In genomic region chr11:62820661-62821437, GRCm38 (mm10) we compare ENCODE assay signal across 8 mouse cellular contexts. TPM values are rescaled to one million over a fixed set of nuclear protein-coding genes. Genes with fewer than 3 reads are reported as not detected.
A peak's percentile ranks its signal among the peaks of the same experiment; 100 is the strongest.
DNase-seq lines count a peak whose midpoint lies in the region; ATAC-seq lines count a peak whose summit lies in the region.

No protein-coding gene starts in this region.

- intact Hi-C loops in heart, postnatal 10 days (cut with DNase I) = loop anchor here (2.0 kb wide), 1 partner anchor 56 kb away; no protein-coding TSS in a partner anchor

- peak; percentile 26 to 28 for DNase-seq in adrenal gland, adult 18-20 months (ENCODE audit: low spot score in 2 of 2)
- no peak for DNase-seq in adrenal gland, adult 8-10 months
- DNase-seq in MEL-GATA-1-ER (ENCODE audit: extremely low read depth, low read depth) = peak; percentile 47
- DNase-seq in heart, postnatal 10 days = peak; percentile 52 to 60
- DNase-seq in limb, embryonic 10.5 days (ENCODE audit: low spot score) = no peak
- DNase-seq in midbrain, embryonic 11.5 days (ENCODE audit: low spot score, missing footprints) = peak; percentile 92
- peak; percentile 47 for DNase-seq in testis, postnatal 10 days (ENCODE audit: low spot score)

- H3K4me3 ChIP-seq in embryonic facial prominence, embryonic 13.5 days = peak overlapping the region; percentile 60
- H3K4me3 ChIP-seq in limb, embryonic 10.5 days = peak overlapping the region; percentile 40
- peak overlapping the region; percentile 28 for H3K4me3 ChIP-seq in midbrain, embryonic 11.5 days (ENCODE audit: low read depth, low read length)

- 11% methylated on average over 16 of the region's 16 CpGs for WGBS in embryonic facial prominence, embryonic 13.5 days
- WGBS in limb, embryonic 10.5 days = 25% methylated on average over 16 of the region's 16 CpGs
- 29% methylated on average over 16 of the region's 16 CpGs for WGBS in midbrain, embryonic 11.5 days

- peak overlapping the region; percentile 88 for H3K27ac ChIP-seq in embryonic facial prominence, embryonic 13.5 days
- peak overlapping the region; percentile 79 for H3K27ac ChIP-seq in limb, embryonic 10.5 days
- H3K27ac ChIP-seq in midbrain, embryonic 11.5 days (ENCODE audit: low read depth, low read length) = no peak overlapping the region

- peaks cover 45% of the 10 kb centered on the region for H3K4me1 ChIP-seq in embryonic facial prominence, embryonic 13.5 days
- H3K4me1 ChIP-seq in limb, embryonic 10.5 days = peaks cover 38% of the 10 kb centered on the region
- peaks cover 8% of the 10 kb centered on the region; the same call in 1 of the 2 replicates for H3K4me1 ChIP-seq in midbrain, embryonic 11.5 days (ENCODE audit: control insufficient read depth, insufficient read depth, low read length)

- H3K9ac ChIP-seq in embryonic facial prominence, embryonic 13.5 days = peak overlapping the region; percentile 76
- H3K9ac ChIP-seq in midbrain, embryonic 11.5 days (ENCODE audit: low read length) = peak overlapping the region; percentile 46; the same call in 1 of the 2 replicates

- H3K4me2 ChIP-seq in embryonic facial prominence, embryonic 13.5 days = peak overlapping the region; percentile 87
- peak overlapping the region; percentile 50 for H3K4me2 ChIP-seq in midbrain, embryonic 11.5 days

- H3K27me3 ChIP-seq in embryonic facial prominence, embryonic 13.5 days = no peaks in the 10 kb centered on the region
- peaks cover 8% of the 10 kb centered on the region; the same call in 1 of the 2 replicates for H3K27me3 ChIP-seq in limb, embryonic 10.5 days (ENCODE audit: low read depth, poor library complexity, severe bottlenecking)
- H3K27me3 ChIP-seq in midbrain, embryonic 11.5 days (ENCODE audit: control insufficient read depth, insufficient read depth, low read length) = no peaks in the 10 kb centered on the region

- H3K36me3 ChIP-seq in embryonic facial prominence, embryonic 13.5 days = peaks cover 16% of the 10 kb centered on the region; the same call in 1 of the 2 replicates
- H3K36me3 ChIP-seq in limb, embryonic 10.5 days = no peaks in the 10 kb centered on the region
- H3K36me3 ChIP-seq in midbrain, embryonic 11.5 days (ENCODE audit: control insufficient read depth, insufficient read depth, low read length) = no peaks in the 10 kb centered on the region

- peak; percentile 35; the same call in 1 of the 2 replicates for ATAC-seq in embryonic facial prominence, embryonic 13.5 days (ENCODE audit: insufficient number of reproducible peaks, insufficient read depth, low FRiP score, low TSS enrichment, low read depth)
- ATAC-seq in midbrain, embryonic 11.5 days (ENCODE audit: low FRiP score) = peak; percentile 44

- no peaks in the 10 kb centered on the region for H3K9me3 ChIP-seq in embryonic facial prominence, embryonic 13.5 days
- no peaks in the 10 kb centered on the region for H3K9me3 ChIP-seq in limb, embryonic 10.5 days (replicated peaks)
- no peaks in the 10 kb centered on the region for H3K9me3 ChIP-seq in midbrain, embryonic 11.5 days (ENCODE audit: control insufficient read depth, low read length)

RNA-seq across cellular contexts. Expression of gene Trim16, which starts 0.8 kb away (rescaled TPM):
- 1 to 10 TPM; 6.4 to 9.8 TPM for total RNA-seq in adrenal gland, adult 18-20 months (2021)
- total RNA-seq in adrenal gland, adult 8-10 months (2022) = 1 to 10 TPM; 4.8 to 9.2 (median 6.5) TPM
- polyA plus RNA-seq in embryonic facial prominence, embryonic 13.5 days (2015; fragmentation: Nextera tagmentation; extraction: Ambion mirVana) = 19.9 and 20.7 TPM in 2 replicates
- 1 to 10 TPM; 8.2 to 9.4 TPM for total RNA-seq in heart, postnatal 10 days (2021)
- 2.9 and 3.3 TPM in 2 replicates for polyA plus RNA-seq in limb, embryonic 10.5 days (2016; fragmentation: Nextera tagmentation; extraction: Ambion mirVana)
- 3.9 and 4.4 TPM in 2 replicates for polyA plus RNA-seq in midbrain, embryonic 11.5 days (2014; fragmentation: Nextera tagmentation; extraction: Ambion mirVana)

RNA-seq across cellular contexts. Expression of gene Fbxw10, which starts 26.0 kb away (rescaled TPM):
- total RNA-seq in adrenal gland, adult 18-20 months (2021) = 1 to 10 TPM in 1 of 2 experiments, under 1 TPM in 1; 0.76 to 1.4 TPM
- total RNA-seq in adrenal gland, adult 8-10 months (2022) = 1 to 10 TPM; 1.1 to 2.2 (median 1.9) TPM
- 0.89 and 1.0 TPM in 2 replicates for polyA plus RNA-seq in embryonic facial prominence, embryonic 13.5 days (2015; fragmentation: Nextera tagmentation; extraction: Ambion mirVana)
- total RNA-seq in heart, postnatal 10 days (2021) = under 1 TPM; 0.26 to 0.27 TPM
- 0.31 and 0.84 TPM in 2 replicates for polyA plus RNA-seq in limb, embryonic 10.5 days (2016; fragmentation: Nextera tagmentation; extraction: Ambion mirVana)
- 0.45 and 0.63 TPM in 2 replicates for polyA plus RNA-seq in midbrain, embryonic 11.5 days (2014; fragmentation: Nextera tagmentation; extraction: Ambion mirVana)

RNA-seq across cellular contexts. Expression of gene Zfp286, which starts 31.6 kb away (rescaled TPM):
- total RNA-seq in adrenal gland, adult 18-20 months (2021) = 1 to 10 TPM; 2.0 to 2.5 TPM
- 1 to 10 TPM; 2.9 to 4.8 (median 4.3) TPM for total RNA-seq in adrenal gland, adult 8-10 months (2022)
- polyA plus RNA-seq in embryonic facial prominence, embryonic 13.5 days (2015; fragmentation: Nextera tagmentation; extraction: Ambion mirVana) = 38.4 and 39.8 TPM in 2 replicates
- total RNA-seq in heart, postnatal 10 days (2021) = 1 to 10 TPM; 1.5 to 2.1 TPM
- 22.4 and 29.8 TPM in 2 replicates for polyA plus RNA-seq in limb, embryonic 10.5 days (2016; fragmentation: Nextera tagmentation; extraction: Ambion mirVana)
- polyA plus RNA-seq in midbrain, embryonic 11.5 days (2014; fragmentation: Nextera tagmentation; extraction: Ambion mirVana) = 28.4 and 32.0 TPM in 2 replicates

RNA-seq across cellular contexts. Expression of gene Tvp23b, which starts 58.4 kb away (rescaled TPM):
- total RNA-seq in adrenal gland, adult 18-20 months (2021) = 10 to 100 TPM; 40.1 to 55.9 TPM
- 10 to 100 TPM; 55.3 to 69.3 (median 59.9) TPM for total RNA-seq in adrenal gland, adult 8-10 months (2022)
- 72.7 and 76.8 TPM in 2 replicates for polyA plus RNA-seq in embryonic facial prominence, embryonic 13.5 days (2015; fragmentation: Nextera tagmentation; extraction: Ambion mirVana)
- 10 to 100 TPM; 18.4 to 24.4 TPM for total RNA-seq in heart, postnatal 10 days (2021)
- 37.9 and 43.4 TPM in 2 replicates for polyA plus RNA-seq in limb, embryonic 10.5 days (2016; fragmentation: Nextera tagmentation; extraction: Ambion mirVana)
- 44.4 and 48.7 TPM in 2 replicates for polyA plus RNA-seq in midbrain, embryonic 11.5 days (2014; fragmentation: Nextera tagmentation; extraction: Ambion mirVana)

Comparison
In these comparisons a context has a peak if more than half of its experiments do, and no peak if none do; other contexts are left out.
1. DNase-seq: peak in adrenal gland, adult 18-20 months (2 of 2), MEL-GATA-1-ER (single experiment), heart, postnatal 10 days (2 of 2), midbrain, embryonic 11.5 days (single experiment) and testis, postnatal 10 days (single experiment); none in adrenal gland, adult 8-10 months (single experiment) and limb, embryonic 10.5 days (single experiment).
2. Peak in every context shown above with its lines, with median percentiles within 50 percentile points of each other: H3K4me3 ChIP-seq.